ENCODE assay signal across 19 mouse cellular contexts in genomic region chr7:128349751-128350150, GRCm38 (mm10). TPM values are rescaled to one million over a fixed set of nuclear protein-coding genes. Genes with fewer than 3 reads are reported as not detected.
A peak's percentile ranks its signal among the peaks of the same experiment; 100 is the strongest.
DNase-seq lines count a peak whose midpoint lies in the region; ATAC-seq and TF ChIP-seq lines count a peak whose summit lies in the region.
"Had no signal": no experiment of that assay in that cellular context is flagged by ENCODE, and none has a peak within 500 bp of the region (broad histone marks: within the 10 kb centered on the region; RNA-seq: fewer than 3 reads in every experiment).

No protein-coding gene starts in this region.

- peaks cover 9% of the 10 kb centered on the region; the same call in 1 of the 2 replicates for H3K4me1 ChIP-seq in kidney, embryonic 16.5 days (ENCODE audit: insufficient read depth, low read length)
- H3K4me1 ChIP-seq in stomach, postnatal 0 days (replicated peaks; ENCODE audit: control insufficient read depth, insufficient read depth) = no peaks in the 10 kb centered on the region
- no peaks in the 10 kb centered on the region for H3K4me1 ChIP-seq in midbrain, embryonic 11.5 days (ENCODE audit: control insufficient read depth, insufficient read depth, low read length)
- 0 out of 2 replicates have a peak, but pooled peaks cover 7% of the 10 kb centered on the region for H3K4me1 ChIP-seq in midbrain, postnatal 0 days (ENCODE audit: insufficient read depth, low read length)

- no peak overlapping the region for H3K27ac ChIP-seq in kidney, embryonic 16.5 days (ENCODE audit: low read length)
- H3K27ac ChIP-seq in stomach, postnatal 0 days (replicated peaks) = no peak overlapping the region
- H3K27ac ChIP-seq in midbrain, embryonic 11.5 days (ENCODE audit: low read depth, low read length) = no peak overlapping the region
- no peak overlapping the region for H3K27ac ChIP-seq in midbrain, postnatal 0 days (ENCODE audit: low read depth, low read length)
- H3K27ac ChIP-seq: forebrain, embryonic 10.5 days; heart, embryonic 13.5 days; hindbrain, embryonic 15.5 days had no signal

- no peak for ATAC-seq in kidney, embryonic 16.5 days (ENCODE audit: low FRiP score, low TSS enrichment)
- ATAC-seq in stomach, postnatal 0 days (ENCODE audit: low FRiP score, low TSS enrichment) = no peak
- no peak for ATAC-seq in midbrain, embryonic 11.5 days (ENCODE audit: low FRiP score)
- no peak for ATAC-seq in midbrain, postnatal 0 days (ENCODE audit: low FRiP score)
- ATAC-seq: forebrain, postnatal 0 days had no signal

- TF ChIP-seq CTCF in stomach, postnatal 0 days (IDR thresholded peaks at IDR 0.05; ENCODE audit: low read depth) = no peak
- TF ChIP-seq CTCF in midbrain, postnatal 0 days (IDR thresholded peaks at IDR 0.05) = no peak

- peak; percentile 44 for DNase-seq in kidney, adult 18-20 months
- peak; percentile 1 for DNase-seq in urinary bladder, postnatal 14 days (ENCODE audit: low spot score)
- DNase-seq in urinary bladder, postnatal 36 days (ENCODE audit: low spot score in 2 of 2) = no peak
- peak; percentile 85 for DNase-seq in kidney, adult 9 months
- peak; percentile 7 for DNase-seq in stomach, postnatal 0 days (ENCODE audit: low spot score)
- DNase-seq in midbrain, embryonic 11.5 days (ENCODE audit: low spot score, missing footprints) = no peak
- no peak for DNase-seq in midbrain, postnatal 0 days (ENCODE audit: low spot score)
- DNase-seq: adrenal gland, adult 8-10 months; cerebellum, adult 9-10 months; forebrain, postnatal 0 days; heart, postnatal 36 days; lung, adult 2 months; lung, postnatal 36 days; right cerebral cortex, postnatal 25 days; thymus, postnatal 25 days had no signal

- 36% methylated on average over 4 of the region's 4 CpGs for whole genome bisulfite sequencing in kidney, embryonic 16.5 days
- whole genome bisulfite sequencing in stomach, postnatal 0 days = 50% methylated on average over 4 of the region's 4 CpGs
- WGBS in midbrain, embryonic 11.5 days = 86% methylated on average over 4 of the region's 4 CpGs
- WGBS in midbrain, postnatal 0 days = 90% methylated on average over 4 of the region's 4 CpGs

- no peak overlapping the region for H3K9ac ChIP-seq in kidney, embryonic 16.5 days (replicated peaks; ENCODE audit: low read length)
- H3K9ac ChIP-seq in stomach, postnatal 0 days (ENCODE audit: low read length) = no peak overlapping the region
- H3K9ac ChIP-seq in midbrain, embryonic 11.5 days (ENCODE audit: low read length) = no peak overlapping the region
- H3K9ac ChIP-seq in midbrain, postnatal 0 days (replicated peaks; ENCODE audit: low read length, poor library complexity, severe bottlenecking) = no peak overlapping the region
- H3K9ac ChIP-seq: forebrain, postnatal 0 days; heart, embryonic 13.5 days; hindbrain, embryonic 15.5 days had no signal

- no peak overlapping the region for H3K4me2 ChIP-seq in kidney, embryonic 16.5 days (replicated peaks; ENCODE audit: low read depth, low read length)
- no peak overlapping the region for H3K4me2 ChIP-seq in stomach, postnatal 0 days (replicated peaks; ENCODE audit: low read depth)
- no peak overlapping the region for H3K4me2 ChIP-seq in midbrain, embryonic 11.5 days
- H3K4me2 ChIP-seq in midbrain, postnatal 0 days (ENCODE audit: low read depth, low read length, poor library complexity, severe bottlenecking) = no peak overlapping the region
- H3K4me2 ChIP-seq: heart, embryonic 13.5 days; hindbrain, embryonic 15.5 days had no signal

- no peaks in the 10 kb centered on the region for H3K27me3 ChIP-seq in kidney, embryonic 16.5 days (ENCODE audit: insufficient read depth, low read length)
- no peaks in the 10 kb centered on the region for H3K27me3 ChIP-seq in stomach, postnatal 0 days (ENCODE audit: control insufficient read depth, insufficient read depth, low read length)
- no peaks in the 10 kb centered on the region for H3K27me3 ChIP-seq in midbrain, embryonic 11.5 days (ENCODE audit: control insufficient read depth, insufficient read depth, low read length)
- H3K27me3 ChIP-seq in midbrain, postnatal 0 days (ENCODE audit: insufficient read depth, low read length) = no peaks in the 10 kb centered on the region
- H3K27me3 ChIP-seq: hindbrain, embryonic 15.5 days had no signal

- no peaks in the 10 kb centered on the region for H3K36me3 ChIP-seq in kidney, embryonic 16.5 days (ENCODE audit: insufficient read depth, low read length)
- no peaks in the 10 kb centered on the region for H3K36me3 ChIP-seq in stomach, postnatal 0 days (ENCODE audit: control insufficient read depth, insufficient read depth, low read length)
- no peaks in the 10 kb centered on the region for H3K36me3 ChIP-seq in midbrain, embryonic 11.5 days (ENCODE audit: control insufficient read depth, insufficient read depth, low read length)
- no peaks in the 10 kb centered on the region for H3K36me3 ChIP-seq in midbrain, postnatal 0 days (ENCODE audit: insufficient read depth, low read length)
- H3K36me3 ChIP-seq: forebrain, embryonic 10.5 days; heart, embryonic 13.5 days; hindbrain, embryonic 15.5 days had no signal

- no peak for TF ChIP-seq EP300 in stomach, postnatal 0 days (optimal IDR thresholded peaks at IDR 0.05)

- no peak overlapping the region for H3K4me3 ChIP-seq in kidney, embryonic 16.5 days (ENCODE audit: low read length)
- H3K4me3 ChIP-seq in stomach, postnatal 0 days (ENCODE audit: low read depth, low read length) = no peak overlapping the region
- H3K4me3 ChIP-seq in midbrain, embryonic 11.5 days (ENCODE audit: low read depth, low read length) = no peak overlapping the region
- no peak overlapping the region for H3K4me3 ChIP-seq in midbrain, postnatal 0 days (ENCODE audit: low read depth, low read length)
- H3K4me3 ChIP-seq: forebrain, embryonic 10.5 days; heart, embryonic 13.5 days; hindbrain, embryonic 15.5 days had no signal

- H3K9me3 ChIP-seq in kidney, embryonic 16.5 days (ENCODE audit: low read length) = no peaks in the 10 kb centered on the region
- no peaks in the 10 kb centered on the region for H3K9me3 ChIP-seq in stomach, postnatal 0 days (ENCODE audit: control insufficient read depth, low read length)
- no peaks in the 10 kb centered on the region for H3K9me3 ChIP-seq in midbrain, embryonic 11.5 days (ENCODE audit: control insufficient read depth, low read length)
- no peaks in the 10 kb centered on the region for H3K9me3 ChIP-seq in midbrain, postnatal 0 days (ENCODE audit: low read length)
- H3K9me3 ChIP-seq: forebrain, embryonic 10.5 days; heart, embryonic 13.5 days; hindbrain, embryonic 15.5 days had no signal

RNA-seq across cellular contexts. Expression of gene BC017158, which starts 51.8 kb away (rescaled TPM):
- polyA plus RNA-seq in kidney, embryonic 16.5 days (2015; fragmentation: Nextera tagmentation; extraction: Ambion mirVana) = 34.2 and 39.0 TPM in 2 replicates
- 17.0 and 19.4 TPM in 2 replicates for polyA plus RNA-seq in stomach, postnatal 0 days (2015; fragmentation: Nextera tagmentation; extraction: Ambion mirVana)
- polyA plus RNA-seq in midbrain, embryonic 11.5 days (2014; fragmentation: Nextera tagmentation; extraction: Ambion mirVana) = 19.1 and 21.0 TPM in 2 replicates
- total RNA-seq in midbrain, postnatal 0 days (2014; rRNA removed) = 27.7 and 28.0 TPM in 2 replicates
- polyA plus RNA-seq in midbrain, postnatal 0 days (2015; fragmentation: Nextera tagmentation; extraction: Ambion mirVana) = 17.9 and 18.3 TPM in 2 replicates

Comparison
In these comparisons a context has a peak if more than half of its experiments do, and no peak if none do; other contexts are left out.
1. DNase-seq: peak in kidney, adult 18-20 months (single experiment), urinary bladder, postnatal 14 days (single experiment), kidney, adult 9 months (single experiment) and stomach, postnatal 0 days (single experiment); none in urinary bladder, postnatal 36 days (0 of 2), midbrain, embryonic 11.5 days (single experiment) and midbrain, postnatal 0 days (single experiment).